Mouse (Mus musculus) frontal cortex, adult (tissue): ENCODE measurements around the gene Col9a3.

ENCODE experiments used
- ATAC-seq: cut with Nextera tagmentation; 2 replicates; pipeline ENCODE4 v1.9.2; 2017; ENCODE audit warnings: mild to moderate bottlenecking, moderate library complexity, mixed read lengths; ENCODE audit not compliant: low TSS enrichment

The Col9a3 gene

GRCm38 (mm10) chr2:180597490-180597889 lies at the start of gene Col9a3:
Gene Col9a3, plus strand, starts transcription at chr2:180597790.
- no peak for ATAC-seq

- no peak for ATAC-seq
Observed at GRCm38 (mm10) chr2:180552340-180552739, 45.2 kb upstream of the Col9a3 start.

- ATAC-seq, result no peak
Observed at GRCm38 (mm10) chr2:180555219-180555618, 42.4 kb upstream of the Col9a3 start.

GRCm38 (mm10) chr2:180556470-180556869 lies 41.1 kb upstream of the Col9a3 start:
- ATAC-seq, result no peak

- ATAC-seq, result no peak
Observed at GRCm38 (mm10) chr2:180560245-180560644, 37.3 kb upstream of the Col9a3 start.

GRCm38 (mm10) chr2:180562146-180562545 lies 35.4 kb upstream of the Col9a3 start:
- ATAC-seq, result no peak

GRCm38 (mm10) chr2:180563296-180563695 lies 34.3 kb upstream of the Col9a3 start:
- ATAC-seq, result no peak

GRCm38 (mm10) chr2:180563841-180564240 lies 33.7 kb upstream of the Col9a3 start:
- no peak for ATAC-seq

- ATAC-seq, result no peak; the same call in 1 of the 2 replicates
Observed at GRCm38 (mm10) chr2:180566240-180566913, 31.2 kb upstream of the Col9a3 start.

GRCm38 (mm10) chr2:180569028-180569643 lies 28.5 kb upstream of the Col9a3 start:
- ATAC-seq, result no peak

- no peak for ATAC-seq
Observed at GRCm38 (mm10) chr2:180576482-180576881, 21.1 kb upstream of the Col9a3 start.

- 0 out of 2 replicates have a peak, but pooled peaks have one; percentile 56 for ATAC-seq
Observed at GRCm38 (mm10) chr2:180578686-180579085, 18.9 kb upstream of the Col9a3 start.

GRCm38 (mm10) chr2:180581002-180581401 lies 16.6 kb upstream of the Col9a3 start, which contains the start of gene Mrgbp:
Gene Mrgbp, plus strand, starts transcription at chr2:180581304.
- ATAC-seq, result no peak

- ATAC-seq, result peak; percentile 80
Observed at GRCm38 (mm10) chr2:180582481-180583153, 15.0 kb upstream of the Col9a3 start.

GRCm38 (mm10) chr2:180583154-180583507 lies 14.5 kb upstream of the Col9a3 start:
- ATAC-seq, result no peak

GRCm38 (mm10) chr2:180588736-180589122 lies 8.9 kb upstream of the Col9a3 start:
- no peak for ATAC-seq

- peak; percentile 77 for ATAC-seq
Observed at GRCm38 (mm10) chr2:180589123-180589831, 8.3 kb upstream of the Col9a3 start, which contains the start of gene Ogfr. Gene Ogfr, plus strand, starts transcription at chr2:180589245.

GRCm38 (mm10) chr2:180598157-180598705 lies 641 bp downstream of the Col9a3 start:
- 0 out of 2 replicates have a peak, but pooled peaks have one; percentile 21 for ATAC-seq

GRCm38 (mm10) chr2:180600569-180601021 lies 3.0 kb downstream of the Col9a3 start:
- ATAC-seq, result peak; percentile 36; the same call in 1 of the 2 replicates

GRCm38 (mm10) chr2:180604781-180605180 lies 7.2 kb downstream of the Col9a3 start:
- no peak for ATAC-seq

GRCm38 (mm10) chr2:180610283-180610682 lies 12.7 kb downstream of the Col9a3 start:
- ATAC-seq, result no peak

GRCm38 (mm10) chr2:180611882-180612281 lies 14.3 kb downstream of the Col9a3 start:
- ATAC-seq, result no peak
